ENCODE assay signal across 18 mouse cellular contexts in genomic region chr14:86197864-86198263, GRCm38 (mm10).
A peak's percentile ranks its signal among the peaks of the same experiment; 100 is the strongest.
DNase-seq lines count a peak whose midpoint lies in the region; ATAC-seq and TF ChIP-seq lines count a peak whose summit lies in the region.
"Had no signal": no experiment of that assay in that cellular context is flagged by ENCODE, and none has a peak within 500 bp of the region (broad histone marks: within the 10 kb centered on the region; RNA-seq: fewer than 3 reads in every experiment).

No protein-coding gene starts in this region.

- H3K4me2 ChIP-seq in lung, embryonic 16.5 days (ENCODE audit: low read depth, low read length): no peak overlapping the region
- H3K4me2 ChIP-seq in stomach, embryonic 14.5 days (replicated peaks; ENCODE audit: low read depth, low read length): no peak overlapping the region
- no peak overlapping the region for H3K4me2 ChIP-seq in stomach, postnatal 0 days (replicated peaks; ENCODE audit: low read depth)
- H3K4me2 ChIP-seq in stomach, embryonic 16.5 days (ENCODE audit: low read depth, low read length): no peak overlapping the region
- H3K4me2 ChIP-seq: embryonic facial prominence, embryonic 12.5 days; forebrain, embryonic 13.5 days; forebrain, embryonic 15.5 days had no signal

- no peak overlapping the region for H3K9ac ChIP-seq in lung, embryonic 16.5 days (ENCODE audit: low read length)
- no peak overlapping the region for H3K9ac ChIP-seq in stomach, embryonic 14.5 days (replicated peaks; ENCODE audit: low read depth, low read length)
- H3K9ac ChIP-seq in stomach, postnatal 0 days (ENCODE audit: low read length): no peak overlapping the region
- no peak overlapping the region for H3K9ac ChIP-seq in stomach, embryonic 16.5 days (ENCODE audit: low read length)
- H3K9ac ChIP-seq: embryonic facial prominence, embryonic 12.5 days; forebrain, embryonic 13.5 days; forebrain, embryonic 15.5 days had no signal

- DNase-seq in lung, adult 2 months: no peak
- no peak for DNase-seq in stomach, postnatal 0 days (ENCODE audit: low spot score)
- no peak for DNase-seq in frontal cortex, postnatal 25 days (ENCODE audit: low spot score in 2 of 2)
- DNase-seq: adrenal gland, adult 2 months; adrenal gland, postnatal 10 days; adrenal gland, postnatal 25 days; cerebellum, adult 11-12 months; cerebellum, adult 2 months; cerebellum, adult 9-10 months; cerebellum, postnatal 10 days; cerebellum, postnatal 25 days had no signal

- H3K27me3 ChIP-seq in lung, embryonic 16.5 days (ENCODE audit: control insufficient read depth, insufficient read depth, low read depth, low read length): no peaks in the 10 kb centered on the region
- no peaks in the 10 kb centered on the region for H3K27me3 ChIP-seq in stomach, embryonic 14.5 days (ENCODE audit: control insufficient read depth, insufficient read depth, low read length)
- H3K27me3 ChIP-seq in stomach, postnatal 0 days (ENCODE audit: control insufficient read depth, insufficient read depth, low read length): no peaks in the 10 kb centered on the region
- no peaks in the 10 kb centered on the region for H3K27me3 ChIP-seq in stomach, embryonic 16.5 days (ENCODE audit: control insufficient read depth, insufficient read depth, low read length)
- H3K27me3 ChIP-seq: embryonic facial prominence, embryonic 12.5 days; forebrain, embryonic 13.5 days; forebrain, embryonic 15.5 days had no signal

- TF ChIP-seq POLR2A in lung, adult 2 months (IDR thresholded peaks at IDR 0.05; ENCODE audit: borderline replicate concordance, extremely low read depth, low read depth, low read length): no peak

- H3K4me1 ChIP-seq in lung, embryonic 16.5 days (replicated peaks; ENCODE audit: control insufficient read depth, insufficient read depth, low read length): no peaks in the 10 kb centered on the region
- H3K4me1 ChIP-seq in lung, adult 2 months (ENCODE audit: control insufficient read depth, insufficient read depth, low read length): no peaks in the 10 kb centered on the region
- H3K4me1 ChIP-seq in stomach, embryonic 14.5 days (ENCODE audit: control insufficient read depth, insufficient read depth, low read length): no peaks in the 10 kb centered on the region
- no peaks in the 10 kb centered on the region for H3K4me1 ChIP-seq in stomach, postnatal 0 days (replicated peaks; ENCODE audit: control insufficient read depth, insufficient read depth)
- H3K4me1 ChIP-seq in stomach, embryonic 16.5 days (ENCODE audit: control insufficient read depth, insufficient read depth, low read length): no peaks in the 10 kb centered on the region
- H3K4me1 ChIP-seq: embryonic facial prominence, embryonic 10.5 days; embryonic facial prominence, embryonic 12.5 days; forebrain, embryonic 13.5 days; forebrain, embryonic 15.5 days had no signal

- no peak for TF ChIP-seq CTCF in lung, adult 2 months (IDR thresholded peaks at IDR 0.05; ENCODE audit: insufficient read depth, low read length)
- TF ChIP-seq CTCF in stomach, postnatal 0 days (IDR thresholded peaks at IDR 0.05; ENCODE audit: low read depth): no peak

- no peaks in the 10 kb centered on the region for H3K36me3 ChIP-seq in lung, embryonic 16.5 days (ENCODE audit: control insufficient read depth, insufficient read depth, low read length)
- no peaks in the 10 kb centered on the region for H3K36me3 ChIP-seq in stomach, embryonic 14.5 days (ENCODE audit: control insufficient read depth, insufficient read depth, low read length)
- H3K36me3 ChIP-seq in stomach, postnatal 0 days (ENCODE audit: control insufficient read depth, insufficient read depth, low read length): no peaks in the 10 kb centered on the region
- no peaks in the 10 kb centered on the region for H3K36me3 ChIP-seq in stomach, embryonic 16.5 days (ENCODE audit: control insufficient read depth, insufficient read depth, low read length)
- H3K36me3 ChIP-seq: embryonic facial prominence, embryonic 10.5 days; embryonic facial prominence, embryonic 12.5 days; forebrain, embryonic 15.5 days had no signal

- peak; percentile 51; the same call in 1 of the 2 replicates for ATAC-seq in lung, embryonic 16.5 days (ENCODE audit: low read depth)
- ATAC-seq in stomach, embryonic 14.5 days (ENCODE audit: insufficient number of reproducible peaks, insufficient read depth, low FRiP score, low read depth): peak; percentile 23; the same call in 1 of the 2 replicates
- ATAC-seq in stomach, postnatal 0 days (ENCODE audit: low FRiP score, low TSS enrichment): no peak
- peak; percentile 66 for ATAC-seq in stomach, embryonic 16.5 days (ENCODE audit: insufficient read depth, low FRiP score)
- ATAC-seq: forebrain, embryonic 13.5 days; forebrain, embryonic 15.5 days had no signal

- TF ChIP-seq EP300 in stomach, postnatal 0 days (optimal IDR thresholded peaks at IDR 0.05): no peak

- H3K9me3 ChIP-seq in lung, embryonic 16.5 days (ENCODE audit: control insufficient read depth, low read length): no peaks in the 10 kb centered on the region
- H3K9me3 ChIP-seq in stomach, embryonic 14.5 days (ENCODE audit: control insufficient read depth, low read depth, low read length): no peaks in the 10 kb centered on the region
- H3K9me3 ChIP-seq in stomach, postnatal 0 days (ENCODE audit: control insufficient read depth, low read length): no peaks in the 10 kb centered on the region
- no peaks in the 10 kb centered on the region for H3K9me3 ChIP-seq in stomach, embryonic 16.5 days (replicated peaks; ENCODE audit: control insufficient read depth, low read length)
- H3K9me3 ChIP-seq: embryonic facial prominence, embryonic 10.5 days; embryonic facial prominence, embryonic 12.5 days; forebrain, embryonic 13.5 days; forebrain, embryonic 15.5 days had no signal

- 63% methylated on average over 4 of the region's 4 CpGs for whole genome bisulfite sequencing in lung, embryonic 16.5 days
- WGBS in lung, adult 2 months: 70% methylated on average over 4 of the region's 4 CpGs
- 80% methylated on average over 4 of the region's 4 CpGs for WGBS in stomach, embryonic 14.5 days
- 72% methylated on average over 4 of the region's 4 CpGs for WGBS in stomach, postnatal 0 days
- 75% methylated on average over 4 of the region's 4 CpGs for WGBS in stomach, embryonic 16.5 days

- H3K4me3 ChIP-seq in lung, embryonic 16.5 days (ENCODE audit: low read length): no peak overlapping the region
- H3K4me3 ChIP-seq in lung, adult 2 months (replicated peaks; ENCODE audit: extremely low read depth, low read depth, low read length): no peak overlapping the region
- no peak overlapping the region for H3K4me3 ChIP-seq in stomach, embryonic 14.5 days (ENCODE audit: low read depth, low read length)
- no peak overlapping the region for H3K4me3 ChIP-seq in stomach, postnatal 0 days (ENCODE audit: low read depth, low read length)
- no peak overlapping the region for H3K4me3 ChIP-seq in stomach, embryonic 16.5 days (replicated peaks; ENCODE audit: low read length)
- H3K4me3 ChIP-seq: embryonic facial prominence, embryonic 10.5 days; embryonic facial prominence, embryonic 12.5 days; forebrain, embryonic 13.5 days; forebrain, embryonic 15.5 days had no signal

- no peak overlapping the region for H3K27ac ChIP-seq in lung, embryonic 16.5 days (ENCODE audit: low read length)
- no peak overlapping the region for H3K27ac ChIP-seq in stomach, embryonic 14.5 days (ENCODE audit: low read length)
- H3K27ac ChIP-seq in stomach, postnatal 0 days (replicated peaks): no peak overlapping the region
- peak overlapping the region; percentile 70; the same call in 1 of the 2 replicates for H3K27ac ChIP-seq in stomach, embryonic 16.5 days (ENCODE audit: low read length)
- H3K27ac ChIP-seq: embryonic facial prominence, embryonic 10.5 days; embryonic facial prominence, embryonic 12.5 days; forebrain, embryonic 13.5 days; forebrain, embryonic 15.5 days had no signal
